Mouse (Mus musculus): ENCODE data around the gene Plscr5. TPM values are rescaled to one million over a fixed set of nuclear protein-coding genes. Genes with fewer than 3 reads are reported as not detected.

Gene Plscr5
- total RNA-seq, 2 experiments from 2014 or later: not detected

- DNase-seq (ENCODE audit: low spot score in 2 of 2): no peak
- intact Hi-C loops (cut with DNase I): no loop called here
Measured at GRCm38 (mm10) chr9:92224598-92225231, 32.0 kb downstream of the Plscr5 start.

DNA sequence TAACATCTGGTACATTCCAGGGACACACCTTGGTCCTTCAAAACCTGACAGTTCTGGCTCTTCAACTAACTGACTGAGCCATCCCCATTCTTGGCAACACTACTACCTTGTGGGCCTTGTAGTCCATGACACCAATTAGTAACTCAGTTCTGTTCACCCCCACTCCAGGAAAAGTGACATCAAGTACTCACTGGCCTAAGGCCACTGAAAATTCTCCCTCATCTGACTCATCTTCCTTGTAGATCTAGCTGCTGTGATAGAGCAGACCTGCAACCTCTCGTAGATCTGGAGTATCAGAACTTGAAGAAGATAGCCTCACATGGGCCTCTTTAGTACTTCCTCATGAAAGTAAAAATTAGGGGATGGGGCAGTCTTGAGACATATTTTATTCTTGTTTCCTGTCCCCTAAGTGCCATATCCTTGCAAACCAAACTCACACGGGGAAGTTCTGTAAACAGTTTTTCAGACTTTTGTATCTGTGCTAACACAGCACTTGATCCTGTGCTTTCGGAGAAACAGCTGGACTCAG is 33.5 kb downstream of the Plscr5 start:
- DNase-seq (ENCODE audit: low spot score in 2 of 2): no peak
- intact Hi-C loops (cut with DNase I): no loop called here

DNA sequence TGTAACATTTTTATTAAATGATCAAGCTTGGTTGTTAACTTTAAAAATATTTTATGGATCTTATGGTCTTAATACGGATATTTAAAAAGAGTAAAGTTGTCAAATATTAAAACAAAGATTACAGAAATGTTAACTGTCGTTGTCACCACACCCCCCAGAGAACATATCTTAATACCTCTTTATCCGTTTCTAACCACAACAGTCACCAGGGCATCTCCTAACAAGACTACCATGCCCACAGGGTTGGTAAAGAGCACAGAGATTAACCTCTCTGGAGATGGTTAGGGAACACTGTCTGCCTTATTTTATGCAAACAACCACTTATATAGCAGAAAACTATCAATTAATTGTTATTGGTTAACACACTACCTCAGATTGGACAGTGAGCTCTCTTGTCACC is 34.1 kb downstream of the Plscr5 start:
- no peak for DNase-seq (ENCODE audit: low spot score in 2 of 2)
- intact Hi-C loops (cut with DNase I): no loop called here

GRCm38 (mm10) chr9:92228867-92229832 is 36.4 kb downstream of the Plscr5 start:
- intact Hi-C loops (cut with DNase I): no loop called here
- no peak for DNase-seq (ENCODE audit: low spot score in 2 of 2)

DNA sequence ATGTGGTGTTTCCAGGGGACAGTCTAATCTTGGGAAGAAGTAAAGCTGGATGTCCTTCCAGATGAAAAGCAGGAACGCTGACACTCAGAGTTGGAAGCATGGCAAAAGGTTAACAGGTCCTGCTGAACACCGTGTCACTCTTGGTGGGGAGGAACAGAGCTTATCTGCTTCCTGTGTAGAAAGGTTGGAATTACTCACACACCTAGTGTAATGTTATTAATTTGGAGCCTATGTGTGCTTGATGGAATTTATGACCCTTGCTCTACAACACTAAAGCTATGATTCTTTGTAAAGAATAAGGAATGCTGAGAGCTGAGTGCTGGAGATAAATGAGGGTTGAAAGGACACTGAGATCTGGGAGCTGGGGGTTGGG is 37.1 kb downstream of the Plscr5 start:
- no peak for DNase-seq (ENCODE audit: low spot score in 2 of 2)
- intact Hi-C loops (cut with DNase I): no loop called here

DNA sequence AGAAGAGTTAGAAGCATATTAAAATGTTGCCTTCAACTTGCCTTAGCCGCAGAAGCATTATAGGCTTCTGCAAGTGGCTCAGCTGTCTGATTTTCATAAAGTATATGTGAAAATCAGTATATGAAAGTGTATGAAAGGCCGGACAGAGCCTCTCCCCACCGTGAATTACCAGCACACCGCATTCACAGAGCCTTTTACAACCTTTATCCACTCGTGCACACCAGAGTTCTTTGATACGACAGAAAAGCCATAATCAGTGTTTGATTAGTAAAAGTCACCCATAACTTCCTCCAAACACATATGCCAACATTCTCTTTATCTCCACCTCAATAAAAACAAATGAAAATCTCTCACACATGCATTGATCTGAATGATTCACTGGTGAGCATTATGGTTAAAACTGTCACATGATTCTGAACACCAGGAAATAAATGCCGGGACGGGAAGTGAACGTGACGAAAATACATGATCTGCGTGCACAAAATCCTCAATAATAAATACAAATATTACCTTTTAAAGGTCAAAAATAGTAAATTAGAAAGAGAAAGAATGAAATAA is 42.2 kb downstream of the Plscr5 start:
- intact Hi-C loops (cut with DNase I): no loop called here
- DNase-seq (ENCODE audit: low spot score in 2 of 2): no peak

DNA sequence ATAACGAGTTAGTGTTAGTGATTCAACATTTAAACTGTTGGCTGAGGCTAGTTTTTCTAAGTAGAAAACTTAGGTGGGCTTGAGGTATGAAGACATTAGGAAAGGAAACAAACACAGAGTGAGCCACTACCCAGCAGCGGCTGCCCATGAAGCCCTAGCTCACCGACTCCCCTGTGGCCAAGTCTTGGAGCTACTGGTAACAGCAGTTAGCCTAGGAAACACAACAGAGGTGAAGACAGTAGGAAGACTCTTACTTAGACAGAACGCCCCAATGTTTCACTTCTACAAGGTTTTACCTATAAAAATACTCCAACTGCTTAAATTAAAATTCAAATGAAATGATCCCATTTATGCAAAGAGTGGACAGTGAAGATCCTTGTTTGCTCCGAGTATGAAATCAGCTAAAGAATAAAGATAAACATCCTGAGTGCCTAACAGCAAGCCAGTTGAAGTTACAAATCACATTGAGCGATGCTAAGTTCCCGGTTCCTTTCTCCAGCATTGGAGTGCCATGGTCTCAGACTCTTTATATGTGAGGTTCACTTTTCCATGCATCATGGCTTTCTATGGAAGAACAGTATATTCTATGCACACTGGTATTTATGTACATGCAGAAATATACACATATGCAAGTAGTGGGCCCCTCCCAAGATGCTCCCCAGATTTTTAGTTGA is 56.2 kb downstream of the Plscr5 start:
- DNase-seq (ENCODE audit: low spot score in 2 of 2): no peak

DNA sequence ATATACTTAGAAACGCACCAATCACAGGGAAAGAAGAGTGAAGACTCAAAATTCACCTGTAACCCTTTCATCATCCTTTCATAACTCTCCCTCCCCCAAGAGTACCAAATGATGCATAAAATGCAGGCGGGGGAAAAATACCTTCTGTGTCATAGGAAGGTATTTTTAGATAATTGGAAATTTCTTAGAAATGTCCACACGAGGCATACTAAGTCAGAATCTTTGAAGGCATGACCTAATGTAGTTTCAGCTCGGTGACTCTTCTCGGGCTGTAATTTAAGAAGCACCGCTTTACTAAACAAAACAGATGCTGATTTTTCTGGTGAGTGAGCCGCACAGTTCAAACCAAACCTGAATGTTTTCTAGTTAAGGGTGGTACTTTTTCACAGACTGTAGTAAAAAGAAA is 56.7 kb downstream of the Plscr5 start, which contains the start of gene Plscr1:
Plscr1 (plus strand) TSS at position 304 of the 406 bp plus-strand sequence.
- no peak for DNase-seq (ENCODE audit: low spot score in 2 of 2)
- intact Hi-C loops (cut with DNase I): no loop called here

More for the DNA sequence above, 56.2 kb downstream of the Plscr5 start:
- intact Hi-C loops (cut with DNase I): no loop called here

DNA sequence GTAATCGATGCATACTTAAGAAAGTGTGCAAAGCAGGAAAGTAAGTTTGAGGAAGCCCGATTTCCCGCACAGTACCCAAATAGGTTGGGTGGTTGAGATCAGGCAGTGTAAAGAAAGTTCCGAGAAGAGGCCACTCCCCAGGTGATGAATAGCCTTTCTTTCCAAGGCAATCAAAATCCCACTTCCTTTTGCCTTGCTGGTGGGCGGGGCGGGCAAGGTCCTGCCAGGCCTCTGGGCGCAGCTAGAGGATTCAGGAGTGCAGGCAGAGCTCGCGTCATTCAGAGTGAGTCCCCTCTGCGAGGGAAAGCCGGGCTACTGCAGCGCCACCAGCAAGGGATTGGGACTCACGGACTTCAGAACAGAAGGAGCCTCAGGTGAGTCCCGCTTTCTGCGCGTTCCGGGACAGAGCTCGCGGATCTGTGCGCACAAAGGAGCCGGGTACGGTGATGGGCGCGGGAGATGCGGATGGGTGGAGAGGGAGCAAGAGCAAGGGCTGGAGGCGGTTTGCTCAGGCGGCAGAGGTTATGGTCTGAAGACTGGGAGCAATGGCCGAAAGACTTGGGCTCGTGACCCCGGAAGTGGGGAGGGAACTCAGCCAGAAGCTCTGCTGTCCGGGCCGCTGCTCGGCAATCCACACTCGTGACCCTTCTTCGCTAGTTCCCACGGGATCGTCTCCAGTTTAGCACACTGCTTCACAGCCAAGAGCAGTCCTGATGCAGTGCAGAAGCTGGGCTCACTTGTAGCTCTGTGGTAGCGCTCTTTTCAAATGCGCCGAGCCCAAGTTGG is 57.4 kb downstream of the Plscr5 start:
- DNase-seq (ENCODE audit: low spot score in 2 of 2): peak; percentile 35 to 38
- intact Hi-C loops (cut with DNase I): no loop called here

- intact Hi-C loops (cut with DNase I): no loop called here
- no peak for DNase-seq (ENCODE audit: low spot score in 2 of 2)
Measured at GRCm38 (mm10) chr9:92252718-92253117, 60.0 kb downstream of the Plscr5 start.

GRCm38 (mm10) chr9:92253585-92254321 is 61.0 kb downstream of the Plscr5 start:
- intact Hi-C loops (cut with DNase I): no loop called here
- no peak for DNase-seq (ENCODE audit: low spot score in 2 of 2)

Other genes starting within 250 kb of the Plscr5 start
- under 1 TPM; 0.79 to 0.99 TPM for gene Plscr1, start 56.8 kb downstream of the Plscr5 start, total RNA-seq (2021)
- gene Plscr2, start 82.7 kb downstream of the Plscr5 start, total RNA-seq (2021): 1 to 10 TPM; 1.8 to 3.0 TPM
- gene 1700057G04Rik, start 116.4 kb downstream of the Plscr5 start, total RNA-seq (2021): not detected